Mouse (Mus musculus) limb, embryonic 11.5 days (tissue): ENCODE results near the gene Agpat3. TPM values are rescaled to one million over a fixed set of nuclear protein-coding genes. Genes with fewer than 3 reads are reported as not detected.

Experiments used
- ATAC-seq: fragments of 200-750 bp; cut with Nextera tagmentation; 2 replicates; pipeline ENCODE4 v1.8.0; 2017; ENCODE audit warnings: low read depth; ENCODE audit not compliant: insufficient number of reproducible peaks, low FRiP score, low TSS enrichment
- DNase-seq: peaks from one replicate; pipeline ENCODE4 v3.0.0-alpha.2; 2015; ENCODE audit warnings: low spot score
- H3K27ac ChIP-seq: fragments of 300-500 bp; sonication (generic); replicated peaks from 2 replicates; pipeline ENCODE4 v1.5.1; 2014; ENCODE audit warnings: low read depth, mild to moderate bottlenecking, low read length
- H3K27me3 ChIP-seq: fragments of 300-500 bp; sonication (generic); 2 replicates; pipeline ENCODE4 v1.6.1; 2014; ENCODE audit warnings: mild to moderate bottlenecking, low read length, mixed read lengths; ENCODE audit not compliant: control insufficient read depth, insufficient read depth
- H3K36me3 ChIP-seq: fragments of 300-500 bp; sonication (generic); 2 replicates; pipeline ENCODE4 v1.6.1; 2014; ENCODE audit warnings: mild to moderate bottlenecking, low read length, moderate library complexity, mixed read lengths; ENCODE audit not compliant: control insufficient read depth, insufficient read depth
- H3K4me1 ChIP-seq: fragments of 300-500 bp; sonication (generic); 2 replicates; pipeline ENCODE4 v1.6.1; 2014; ENCODE audit warnings: low read length, mixed read lengths; ENCODE audit not compliant: control insufficient read depth, insufficient read depth
- H3K4me2 ChIP-seq: fragments of 300-500 bp; sonication (generic); 2 replicates; pipeline ENCODE4 v1.6.1; 2014; ENCODE audit warnings: low read depth, mild to moderate bottlenecking, moderate library complexity; ENCODE audit not compliant: severe bottlenecking
- H3K4me3 ChIP-seq: fragments of 300-500 bp; sonication (generic); 2 replicates; pipeline ENCODE4 v1.5.1; 2014; ENCODE audit warnings: low read depth, low read length
- H3K9ac ChIP-seq: fragments of 300-500 bp; sonication (generic); 2 replicates; pipeline ENCODE4 v1.6.1; 2014; ENCODE audit warnings: mild to moderate bottlenecking, low read length
- H3K9me3 ChIP-seq: fragments of 300-500 bp; sonication (generic); 2 replicates; pipeline ENCODE4 v1.6.1; 2016; ENCODE audit warnings: low read length; ENCODE audit not compliant: control insufficient read depth
- WGBS: fragments of 180-500 bp; shearing (Covaris S2); extraction: QIAGEN DNeasy Blood & Tissue Kit; methylation state at CpG from one replicate; pipeline ENCODE4 v1.1.7; 2014; 5-methylcytosine and 5-hydroxymethylcytosine counted together
- polyA plus RNA-seq: library from polyadenylated mRNA; unstranded; fragments of >200 nt; fragmentation: Nextera tagmentation; extraction: Ambion mirVana; gene quantifications from 2 replicates; pipeline ENCODE4 v1.2.1, GENCODE M21; 2014

The Agpat3 gene
- polyA plus RNA-seq, 1 experiment from 2014 or later = 38.0 TPM

DNA sequence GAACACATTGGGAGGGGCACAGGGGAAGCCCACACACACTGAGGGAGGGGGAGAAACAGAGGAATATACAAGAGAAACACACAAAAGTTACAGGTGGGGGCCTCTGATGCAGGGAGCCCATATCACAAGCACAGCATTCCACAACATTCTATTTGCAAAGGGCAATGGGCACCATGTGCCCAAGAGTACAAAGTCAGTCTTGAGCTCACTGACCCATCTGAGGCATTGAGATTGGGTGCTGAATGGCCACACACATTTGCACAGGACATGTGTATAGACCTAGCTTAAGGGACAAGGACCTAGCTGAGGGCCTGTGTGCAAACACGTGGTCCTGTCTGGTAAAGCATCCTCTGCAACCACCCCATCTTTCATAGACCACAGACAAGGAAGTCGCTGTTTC lies 6.8 kb downstream of the Agpat3 start:
- 0 out of 2 replicates have a peak, but pooled peaks cover 5% of the 10 kb centered on the region for H3K4me1 ChIP-seq
- H3K27me3 ChIP-seq = no peaks in the 10 kb centered on the region
- no peaks in the 10 kb centered on the region for H3K36me3 ChIP-seq
- no peak overlapping the region for H3K4me2 ChIP-seq
- H3K9me3 ChIP-seq = no peaks in the 10 kb centered on the region
- no peak overlapping the region for H3K9ac ChIP-seq
- WGBS = 83% methylated on average over 2 of the region's 2 CpGs
- DNase-seq = no peak
- no peak overlapping the region for H3K4me3 ChIP-seq
- no peak overlapping the region for H3K27ac ChIP-seq
- no peak for ATAC-seq

DNA sequence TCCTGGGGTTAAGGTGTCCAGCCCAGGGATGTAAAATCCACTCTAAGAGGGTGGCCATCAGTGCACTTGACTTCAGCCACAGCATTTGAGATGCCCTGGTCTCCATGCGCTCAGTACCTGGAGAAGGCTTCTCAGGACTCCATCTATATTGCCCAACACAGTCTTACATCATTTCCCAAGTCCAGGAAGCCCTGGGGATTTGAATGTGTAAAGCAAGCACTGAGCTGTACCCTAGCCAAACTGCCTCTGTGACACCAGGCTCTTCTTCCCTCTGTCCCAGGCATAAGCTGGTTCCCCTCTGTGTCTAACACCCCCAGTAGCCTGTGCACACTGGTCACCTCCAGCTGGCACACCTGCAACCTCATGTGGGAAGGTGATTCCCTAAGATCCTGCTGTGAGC lies 10.2 kb downstream of the Agpat3 start:
- no peaks in the 10 kb centered on the region for H3K4me1 ChIP-seq
- ATAC-seq = no peak
- H3K4me3 ChIP-seq = no peak overlapping the region
- peaks cover 3% of the 10 kb centered on the region; the same call in 1 of the 2 replicates for H3K36me3 ChIP-seq
- H3K27ac ChIP-seq = no peak overlapping the region
- DNase-seq = no peak
- H3K9ac ChIP-seq = no peak overlapping the region
- WGBS = 92% methylated on average over 1 of the region's 1 CpGs
- H3K9me3 ChIP-seq = no peaks in the 10 kb centered on the region
- H3K27me3 ChIP-seq = no peaks in the 10 kb centered on the region
- no peak overlapping the region for H3K4me2 ChIP-seq

DNA sequence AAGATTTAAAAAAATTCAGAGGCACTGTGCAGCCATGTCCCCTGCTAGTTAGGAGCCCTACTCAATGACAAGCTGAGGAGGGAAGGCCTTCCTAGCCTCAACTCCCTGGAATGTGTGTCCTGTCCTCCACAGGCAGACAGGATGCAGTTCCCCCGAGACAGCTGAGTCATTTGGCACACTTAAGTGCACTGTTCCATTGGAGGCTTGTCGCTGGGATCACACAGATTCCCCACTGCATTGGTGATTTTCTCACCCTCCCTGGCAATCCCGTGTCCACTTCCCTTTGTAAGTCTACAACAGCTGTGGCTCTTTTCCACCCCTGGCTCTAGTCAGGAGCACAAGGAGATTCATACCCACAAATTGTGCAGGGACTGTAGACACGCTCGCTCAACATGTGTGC lies 14.1 kb downstream of the Agpat3 start:
- 68% methylated on average over 5 of the region's 5 CpGs for WGBS
- Histone ChIP-seq H3K9ac (no peak overlapping the region), H3K4me2 (no peak overlapping the region), H3K9me3 (no peaks in the 10 kb centered on the region), H3K4me1 (no peaks in the 10 kb centered on the region), H3K36me3 (peaks cover 3% of the 10 kb centered on the region; the same call in 1 of the 2 replicates), H3K27me3 (no peaks in the 10 kb centered on the region), H3K4me3 (no peak overlapping the region), H3K27ac (no peak overlapping the region)
- no peak for DNase-seq
- ATAC-seq = no peak

DNA sequence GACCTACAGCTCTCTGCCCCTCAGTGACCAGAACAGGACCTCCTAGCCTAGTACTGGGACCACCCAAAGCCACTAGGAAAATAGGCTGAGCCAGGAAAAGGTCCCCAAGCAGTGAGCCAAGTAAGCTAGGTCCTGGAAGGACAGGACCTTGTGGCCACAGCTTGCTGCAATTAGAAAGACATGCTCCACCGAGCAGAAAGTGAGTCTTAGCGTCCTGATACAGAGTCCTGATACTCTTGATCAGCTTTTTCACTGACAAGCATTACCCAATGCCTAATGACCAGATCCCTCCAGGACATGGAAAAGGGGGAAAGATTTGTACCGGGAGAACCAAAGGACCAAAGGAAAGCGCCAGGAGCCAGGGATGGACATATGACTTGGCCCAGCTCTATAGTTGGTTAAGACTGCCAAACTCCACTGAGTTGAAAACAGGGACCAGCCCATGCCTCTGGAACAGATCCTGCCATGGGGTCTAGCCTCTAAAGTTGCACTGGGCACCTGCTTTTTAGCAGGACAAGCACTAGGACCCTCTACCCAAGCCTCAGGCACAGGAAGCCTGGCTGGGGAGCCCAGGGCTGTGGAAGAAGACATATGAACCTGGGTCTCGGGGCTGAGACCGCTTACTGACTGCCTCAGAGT lies 17.2 kb downstream of the Agpat3 start:
- Histone ChIP-seq H3K9me3 (no peaks in the 10 kb centered on the region), H3K4me2 (no peak overlapping the region), H3K27me3 (no peaks in the 10 kb centered on the region), H3K4me3 (no peak overlapping the region), H3K27ac (no peak overlapping the region), H3K9ac (no peak overlapping the region), H3K4me1 (no peaks in the 10 kb centered on the region), H3K36me3 (peaks cover 3% of the 10 kb centered on the region; the same call in 1 of the 2 replicates)
- WGBS = 77% methylated on average over 6 of the region's 6 CpGs
- no peak for ATAC-seq
- DNase-seq = no peak

DNA sequence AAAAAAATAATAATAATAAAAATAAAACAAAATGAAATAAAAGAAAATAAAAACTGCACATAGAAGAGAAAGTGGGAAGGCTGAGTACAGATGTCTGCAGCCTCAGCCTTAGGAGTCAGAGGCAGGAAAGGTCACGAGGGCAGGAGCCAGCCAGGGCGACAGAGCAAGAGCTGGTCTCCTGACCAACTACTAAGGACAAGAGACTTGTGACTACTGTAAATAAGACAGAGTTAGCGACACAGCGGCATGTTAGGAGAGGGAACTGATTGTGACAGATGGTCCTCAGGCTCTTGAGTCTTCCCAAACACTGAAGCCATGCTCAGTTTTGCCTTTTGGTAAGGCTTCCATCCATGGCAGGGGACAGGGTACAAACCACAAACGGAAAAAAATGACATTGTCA lies 20.7 kb downstream of the Agpat3 start:
- WGBS = 82% methylated on average over 5 of the region's 5 CpGs
- no peak overlapping the region for H3K9ac ChIP-seq
- no peaks in the 10 kb centered on the region for H3K36me3 ChIP-seq
- H3K4me1 ChIP-seq = no peaks in the 10 kb centered on the region
- H3K27me3 ChIP-seq = no peaks in the 10 kb centered on the region
- no peak overlapping the region for H3K4me3 ChIP-seq
- ATAC-seq = no peak
- no peaks in the 10 kb centered on the region for H3K9me3 ChIP-seq
- no peak overlapping the region for H3K4me2 ChIP-seq
- H3K27ac ChIP-seq = no peak overlapping the region
- DNase-seq = no peak

DNA sequence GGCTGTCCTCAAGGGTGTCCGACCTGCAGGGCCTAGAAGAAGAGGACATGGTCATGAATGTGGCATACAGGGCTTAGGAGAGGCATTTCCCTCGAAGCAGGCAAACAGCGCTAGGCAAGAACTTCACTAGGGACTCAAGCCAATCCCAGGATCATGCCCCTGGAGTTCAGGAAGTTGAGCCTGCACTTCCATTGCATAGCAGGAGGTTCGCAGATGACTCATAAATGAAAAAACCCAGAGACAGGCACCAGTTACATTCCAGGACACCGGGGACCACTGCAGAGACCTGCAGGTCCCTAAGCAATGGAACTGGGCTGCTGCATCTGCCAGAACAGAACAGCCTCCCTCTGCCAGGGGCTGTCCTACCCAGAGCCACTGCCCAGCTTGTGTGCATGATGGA lies 23.0 kb downstream of the Agpat3 start:
- H3K27ac ChIP-seq = no peak overlapping the region
- ATAC-seq = no peak
- no peaks in the 10 kb centered on the region for H3K4me1 ChIP-seq
- H3K4me3 ChIP-seq = no peak overlapping the region
- 86% methylated on average over 5 of the region's 5 CpGs for WGBS
- no peaks in the 10 kb centered on the region for H3K9me3 ChIP-seq
- H3K9ac ChIP-seq = no peak overlapping the region
- no peak overlapping the region for H3K4me2 ChIP-seq
- H3K27me3 ChIP-seq = no peaks in the 10 kb centered on the region
- no peak for DNase-seq
- no peaks in the 10 kb centered on the region for H3K36me3 ChIP-seq

DNA sequence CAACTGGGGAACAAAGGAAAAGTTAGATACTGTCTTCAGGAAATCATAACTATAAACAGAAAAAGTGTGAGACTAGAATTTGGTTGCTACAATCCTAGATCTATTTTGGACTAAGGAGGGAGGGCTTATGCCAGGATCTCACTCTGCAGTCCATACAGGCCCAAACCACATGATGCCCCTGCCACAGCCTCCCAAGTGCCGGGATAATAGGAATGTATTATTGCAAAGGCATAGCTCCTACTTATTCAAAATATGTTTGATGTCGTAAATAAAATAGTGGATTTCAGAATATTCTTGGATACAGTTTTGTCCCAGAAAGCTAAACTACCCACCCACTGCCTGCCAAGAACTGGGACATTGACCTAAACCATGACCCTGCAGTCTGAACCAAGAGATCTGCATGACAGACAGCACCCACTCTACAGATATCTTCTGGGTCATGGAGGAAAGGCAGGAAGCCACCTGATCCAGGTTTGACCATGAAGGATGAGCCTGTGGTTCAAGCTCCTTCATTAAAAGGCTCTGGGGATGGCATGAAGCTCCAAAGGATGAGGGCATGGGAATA lies 24.2 kb downstream of the Agpat3 start:
- no peaks in the 10 kb centered on the region for H3K27me3 ChIP-seq
- H3K9ac ChIP-seq = no peak overlapping the region
- no peaks in the 10 kb centered on the region for H3K36me3 ChIP-seq
- H3K4me2 ChIP-seq = no peak overlapping the region
- ATAC-seq (no peak), DNase-seq (no peak)
- H3K27ac ChIP-seq = no peak overlapping the region
- H3K4me1 ChIP-seq = no peaks in the 10 kb centered on the region
- WGBS = 97% methylated on average over 2 of the region's 2 CpGs
- H3K9me3 ChIP-seq = no peaks in the 10 kb centered on the region
- H3K4me3 ChIP-seq = no peak overlapping the region

DNA sequence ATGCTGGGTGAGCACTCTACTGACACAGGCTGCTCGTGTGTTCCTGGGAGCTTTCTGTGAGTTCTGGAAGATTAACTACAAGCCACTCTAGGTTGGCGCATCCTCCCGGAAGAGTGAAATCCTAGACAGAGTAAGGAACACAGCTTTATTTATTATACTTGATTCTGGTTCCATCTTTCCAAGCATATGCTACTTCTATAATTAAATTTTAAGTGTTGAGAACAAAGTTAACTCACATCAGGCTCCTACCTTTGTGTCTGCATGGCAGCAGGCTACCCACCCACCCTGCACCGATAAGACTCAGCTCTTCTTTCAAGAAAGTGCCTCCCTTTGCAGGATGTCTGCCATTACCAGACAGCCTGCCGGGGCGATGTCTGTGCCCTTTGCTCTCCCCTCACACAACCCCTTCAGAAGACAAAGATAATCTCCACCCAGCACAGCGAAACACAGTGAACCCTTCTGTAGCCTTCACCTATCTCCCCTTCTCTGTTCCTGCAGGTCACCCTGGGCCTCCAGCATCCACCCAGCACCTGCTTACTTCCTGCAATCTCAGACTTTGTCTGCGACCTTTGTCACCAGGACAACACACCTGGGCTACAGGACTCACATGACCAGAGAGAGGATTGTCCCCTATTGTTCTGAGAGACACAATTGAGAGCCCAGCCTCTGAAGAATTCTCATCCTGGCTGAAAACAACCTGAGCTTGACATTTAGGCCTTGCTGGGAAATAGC lies 26.2 kb downstream of the Agpat3 start:
- WGBS = 85% methylated on average over 8 of the region's 8 CpGs
- ATAC-seq (no peak), DNase-seq (no peak)
- no peaks in the 10 kb centered on the region for H3K4me1 ChIP-seq
- H3K9me3 ChIP-seq = no peaks in the 10 kb centered on the region
- H3K4me2 ChIP-seq = no peak overlapping the region
- no peaks in the 10 kb centered on the region for H3K36me3 ChIP-seq
- H3K27me3 ChIP-seq = no peaks in the 10 kb centered on the region
- no peak overlapping the region for H3K27ac ChIP-seq
- no peak overlapping the region for H3K4me3 ChIP-seq
- no peak overlapping the region for H3K9ac ChIP-seq
